Mouse (Mus musculus): ENCODE measurements at regions not wholly inside any gene's neighbourhood (a gene's known extent, or its start where the extent isn't known, plus 50 kb on each side); places are given as distances from the start of the nearest gene placed in this dataset.

- DNase-seq (ENCODE audit: low spot score): no peak
Observed at GRCm38 (mm10) chr6:11404101-11404500, 503.2 kb downstream of the Ndufa4 start.

- no peak for DNase-seq (ENCODE audit: low spot score)
Observed at GRCm38 (mm10) chr6:11359088-11359487, 548.2 kb downstream of the Ndufa4 start.

- no peak for DNase-seq (ENCODE audit: low spot score)
Observed at GRCm38 (mm10) chr6:11353599-11353998, 553.7 kb downstream of the Ndufa4 start.

GRCm38 (mm10) chr6:11334137-11334536 is 573.2 kb downstream of the Ndufa4 start:
- no peak for DNase-seq (ENCODE audit: low spot score)

GRCm38 (mm10) chr6:11313744-11314143 is 593.6 kb downstream of the Ndufa4 start:
- no peak for DNase-seq (ENCODE audit: low spot score)

GRCm38 (mm10) chr6:11305979-11306534 is 601.2 kb downstream of the Ndufa4 start:
- DNase-seq (ENCODE audit: low spot score): no peak

GRCm38 (mm10) chr6:11283990-11284389 is 623.3 kb downstream of the Ndufa4 start:
- peak; percentile 7 for DNase-seq (ENCODE audit: low spot score)

GRCm38 (mm10) chr6:11275214-11275613 is 632.1 kb downstream of the Ndufa4 start:
- no peak for DNase-seq (ENCODE audit: low spot score)
